Mouse (Mus musculus) testis, adult 2 months (tissue): ENCODE measurements around the gene Adcy3.

ENCODE experiments used
- CTCF ChIP-seq: fragments of 200-500 bp; IDR thresholded peaks from 2 replicates; pipeline ENCODE4 v1.5.1; 2012; ENCODE audit warnings: low read depth, mild to moderate bottlenecking, inconsistent platforms, low read length, moderate library complexity; ENCODE audit not compliant: control insufficient read depth, insufficient read depth, insufficient replicate concordance
- POLR2A ChIP-seq: fragments of 200-500 bp; IDR thresholded peaks from 2 replicates; pipeline ENCODE4 v1.6.1; 2012; ENCODE audit warnings: low read depth, mild to moderate bottlenecking, inconsistent platforms, low read length, moderate library complexity; ENCODE audit not compliant: control insufficient read depth

DNA sequence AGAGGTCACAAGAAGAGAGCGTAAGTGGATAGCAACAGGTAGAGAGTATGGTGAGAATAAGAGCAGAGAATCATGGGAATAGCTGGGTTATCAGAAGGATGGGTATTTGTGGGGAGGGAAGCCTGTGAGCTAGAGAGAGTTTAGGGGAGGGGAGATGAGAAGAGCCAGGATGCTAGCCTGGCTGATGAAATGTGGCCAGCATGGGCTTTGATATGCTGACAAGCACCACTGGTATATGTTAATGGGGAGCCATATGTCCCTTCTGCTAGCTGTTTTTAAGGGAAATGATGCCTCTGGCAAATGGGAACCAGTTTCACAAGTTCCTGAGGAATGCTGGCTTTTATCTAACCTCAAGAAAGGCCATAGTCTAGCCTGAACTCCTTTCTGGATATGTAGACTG, 36.2 kb downstream of the Adcy3 start:
- TF ChIP-seq CTCF (no peak), POLR2A (no peak)
